Mouse (Mus musculus) induced T-regulatory cell, adult 2 months (primary cell): ENCODE measurements around the gene Mapk9.

ENCODE experiments used
- DNase-seq: peaks from one replicate; pipeline ENCODE4 v3.0.0-alpha.2; 2012; ENCODE audit warnings: low read depth

The Mapk9 gene

DNA sequence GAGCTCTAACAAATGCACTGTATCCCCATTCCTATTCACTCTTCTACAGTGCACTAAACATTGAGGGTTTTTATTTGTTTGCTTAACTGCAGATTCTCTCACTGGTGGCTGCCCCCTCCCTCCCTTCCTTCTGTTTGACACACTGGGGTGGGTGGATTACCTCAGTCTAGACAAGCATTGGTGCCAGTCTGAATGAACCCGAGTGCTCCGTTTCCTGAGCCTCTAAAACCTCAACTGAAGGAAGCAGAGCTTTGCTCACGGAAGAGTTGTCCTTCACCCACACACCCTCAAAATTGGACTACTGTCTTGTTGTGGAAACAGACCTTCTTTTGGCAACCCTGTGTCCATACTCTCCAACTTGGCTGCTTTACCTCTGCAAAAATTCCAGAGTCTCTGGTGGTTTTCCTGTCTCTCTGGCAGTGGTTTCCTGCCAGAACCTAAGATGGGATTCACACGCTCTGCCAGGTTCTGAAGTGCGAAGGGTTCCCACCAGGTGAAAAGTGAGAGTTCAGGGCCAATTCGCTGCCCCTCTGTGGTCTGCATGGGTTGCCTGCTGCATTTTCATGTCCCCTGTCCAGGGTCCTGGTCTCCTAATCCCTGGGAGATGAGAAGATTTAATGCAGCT, 49.5 kb downstream of the Mapk9 start:
- DNase-seq = no peak

- DNase-seq = no peak
Measured at GRCm38 (mm10) chr11:49900043-49900442, 53.5 kb downstream of the Mapk9 start.

- no peak for DNase-seq
Measured at GRCm38 (mm10) chr11:49900962-49901658, 54.6 kb downstream of the Mapk9 start.

- peak; percentile 54 for DNase-seq
Measured at GRCm38 (mm10) chr11:49901659-49902458, 55.3 kb downstream of the Mapk9 start, which contains the start of gene Rasgef1c. TSS of gene Rasgef1c (plus strand) at chr11:49901835.

- peak; percentile 51 for DNase-seq
Measured at GRCm38 (mm10) chr11:49903333-49903732, 56.8 kb downstream of the Mapk9 start.

- no peak for DNase-seq
Measured at GRCm38 (mm10) chr11:49918521-49919180, 72.1 kb downstream of the Mapk9 start.

DNA sequence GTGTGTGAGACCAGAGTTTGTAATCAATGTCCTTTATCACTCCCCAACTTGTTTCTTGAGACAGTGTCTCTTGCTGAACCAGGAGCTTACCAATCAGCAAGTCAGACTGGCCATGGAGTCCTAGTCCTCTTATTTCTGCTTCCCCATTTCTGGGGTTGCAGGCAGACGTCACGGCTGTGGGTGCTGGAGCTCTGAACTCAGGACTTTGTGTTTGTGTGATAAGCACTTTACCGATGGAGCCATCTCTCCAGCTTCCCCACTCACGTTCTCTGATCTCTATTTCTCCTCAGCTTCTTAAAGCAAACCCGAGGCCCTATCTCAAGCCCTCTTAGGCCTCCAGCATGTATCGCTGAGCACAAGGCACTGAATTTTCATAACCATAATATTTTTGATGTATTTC, 72.8 kb downstream of the Mapk9 start:
- DNase-seq = no peak

DNA sequence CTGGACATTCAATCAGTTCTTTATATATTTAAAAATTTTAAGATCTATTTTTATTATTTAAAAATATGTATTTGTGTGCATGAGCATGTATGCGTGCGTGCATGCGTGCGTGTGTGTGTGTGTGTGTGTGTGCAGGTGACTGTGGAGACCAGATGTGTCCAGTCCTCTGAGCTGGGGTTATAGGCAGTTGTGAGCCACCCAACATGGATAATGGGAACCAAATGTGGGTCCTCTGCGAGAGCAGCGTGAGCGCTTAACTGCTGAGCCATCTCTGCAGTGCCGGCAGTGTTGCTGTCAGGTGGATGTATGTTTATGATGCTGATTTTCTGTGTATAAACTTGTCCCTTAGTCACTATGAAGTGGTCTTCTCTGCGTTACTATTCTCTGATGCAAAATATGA, 77.0 kb downstream of the Mapk9 start:
- no peak for DNase-seq

GRCm38 (mm10) chr11:49926183-49926582, 79.6 kb downstream of the Mapk9 start:
- DNase-seq = peak; percentile 25

DNA sequence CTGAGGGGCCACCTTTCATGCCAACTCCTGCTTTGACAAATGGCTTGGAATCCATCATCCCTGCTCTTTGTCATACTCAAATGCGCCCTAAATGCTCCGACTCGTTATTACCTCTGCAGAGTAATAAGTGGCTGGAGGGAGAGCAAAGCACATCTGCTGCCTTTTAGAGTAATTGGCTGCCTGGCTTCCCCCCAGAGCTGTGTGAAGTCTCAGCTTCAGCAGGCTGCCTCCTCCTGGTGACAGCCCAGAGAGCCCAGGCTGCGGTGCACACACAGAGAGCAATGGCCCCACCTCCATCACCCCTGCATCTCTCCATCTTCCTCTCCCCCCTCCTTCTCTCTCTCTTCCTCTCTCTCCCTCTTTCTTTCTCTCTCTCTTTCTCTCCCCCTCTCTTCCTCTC, 80.6 kb downstream of the Mapk9 start:
- DNase-seq = no peak

DNA sequence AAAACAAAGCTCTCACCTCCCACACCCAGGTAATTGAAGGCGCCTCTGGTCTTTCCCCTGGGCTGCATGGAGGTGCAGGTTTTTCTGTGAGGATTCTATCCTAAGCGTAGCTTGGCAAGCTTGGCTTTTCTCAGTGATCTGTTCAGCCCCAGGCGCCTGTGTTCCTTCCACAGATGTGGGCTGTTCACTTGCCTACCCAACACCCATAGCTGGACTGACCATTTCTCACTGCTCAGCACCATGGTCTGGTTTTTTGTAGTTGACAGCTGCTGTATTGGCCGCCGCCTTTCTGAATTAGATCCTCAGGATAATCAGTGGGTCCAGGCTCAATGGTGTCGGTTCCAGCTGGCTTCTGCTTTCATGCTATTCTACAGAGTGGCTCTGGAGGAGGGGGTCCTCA, 81.1 kb downstream of the Mapk9 start:
- DNase-seq = no peak

DNA sequence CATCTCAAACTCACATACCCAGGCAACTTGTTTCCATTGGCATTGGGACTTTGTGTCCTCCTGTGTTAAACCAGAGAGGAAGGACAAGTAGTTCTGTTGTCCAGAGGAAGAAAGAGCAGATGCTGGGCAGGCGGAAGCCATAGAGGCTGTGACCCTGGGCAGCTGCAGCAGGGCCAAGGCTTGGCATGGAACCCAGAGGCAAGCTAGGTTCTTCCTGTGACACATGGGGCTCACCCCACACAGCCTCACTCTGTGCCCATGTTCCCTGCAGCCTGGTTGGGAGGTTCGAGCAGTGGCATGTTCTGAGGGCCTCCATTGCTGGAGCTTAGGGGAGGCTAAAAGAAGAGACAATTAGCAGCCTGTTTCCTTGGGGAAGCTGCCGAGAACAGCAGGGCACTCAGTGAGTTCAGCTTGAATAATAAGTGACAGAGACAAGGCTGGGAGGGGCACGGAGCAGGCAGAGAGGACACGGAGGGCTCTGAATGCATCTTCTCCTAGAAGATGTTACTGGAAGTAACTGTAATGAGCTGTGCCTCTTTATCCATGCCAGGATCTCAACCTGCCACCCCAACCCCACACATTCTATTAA, 84.6 kb downstream of the Mapk9 start:
- no peak for DNase-seq

DNA sequence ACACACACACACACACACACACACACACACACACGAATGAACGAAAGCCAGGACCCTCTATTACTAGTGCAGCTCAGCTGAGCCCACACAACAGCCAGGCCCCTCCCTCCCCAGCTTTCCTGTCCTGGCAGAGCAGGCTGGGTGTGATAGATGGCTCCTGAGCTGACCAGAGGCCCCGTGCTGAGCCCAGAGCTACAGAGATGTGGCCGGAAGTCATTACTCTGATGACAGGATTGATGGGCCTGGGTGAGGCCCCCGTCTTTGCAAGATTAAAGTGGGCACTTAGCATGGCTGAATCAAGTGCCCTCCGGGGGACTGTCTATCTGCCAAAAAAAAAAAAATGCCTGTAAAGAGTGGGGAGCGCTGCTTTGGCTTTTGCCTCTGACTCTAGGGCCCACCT, 85.3 kb downstream of the Mapk9 start:
- no peak for DNase-seq

DNA sequence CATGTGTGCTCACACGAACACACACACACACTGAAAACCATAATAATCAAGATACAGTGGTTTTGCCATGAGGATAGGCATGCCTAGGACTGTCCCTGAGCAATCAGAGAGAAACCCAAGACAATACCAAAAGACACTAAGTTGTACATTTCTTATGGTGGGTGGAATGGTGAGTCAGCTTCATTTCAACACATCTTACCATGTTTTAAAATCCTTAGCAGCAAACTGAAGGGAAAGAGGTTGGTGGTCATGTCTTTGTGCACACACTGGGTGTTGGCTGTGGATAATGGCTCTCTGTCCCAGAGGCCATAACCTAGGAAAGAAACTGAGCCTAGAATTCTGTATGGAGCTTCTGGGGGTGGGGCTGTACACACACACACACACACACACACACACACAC, 87.3 kb downstream of the Mapk9 start:
- DNase-seq = no peak

GRCm38 (mm10) chr11:49934322-49934721, 87.8 kb downstream of the Mapk9 start:
- no peak for DNase-seq
